Mouse (Mus musculus): ENCODE data around the gene Tyk2.

- no peak for TF ChIP-seq CTCF (IDR thresholded peaks at IDR 0.05; ENCODE audit: low read depth)
- TF ChIP-seq EP300 (IDR thresholded peaks at IDR 0.05; ENCODE audit: low read depth) = no peak
Measured at GRCm38 (mm10) chr9:21163086-21164050, 32.3 kb upstream of the Tyk2 start.

Data from liver, embryonic 14.5 days (tissue).